Mouse (Mus musculus) brain, adult 10 weeks (tissue): ENCODE results near the gene Vill. TPM values are rescaled to one million over a fixed set of nuclear protein-coding genes. Genes with fewer than 3 reads are reported as not detected.

Experiments
- polyA plus RNA-seq: library from polyadenylated mRNA; stranded (reverse); fragments of 350-450 nt; fragmentation: Illumina TruSeq; extraction: RNeasy Lipid Tissue Mini Kit (QIAGEN cat#74804); gene quantifications from one replicate; pipeline ENCODE4 v1.2.3, GENCODE M21; 2015; ENCODE audit warnings: low read depth, low replicate concordance

Vill gene
- 3.4 TPM for polyA plus RNA-seq

DNA sequence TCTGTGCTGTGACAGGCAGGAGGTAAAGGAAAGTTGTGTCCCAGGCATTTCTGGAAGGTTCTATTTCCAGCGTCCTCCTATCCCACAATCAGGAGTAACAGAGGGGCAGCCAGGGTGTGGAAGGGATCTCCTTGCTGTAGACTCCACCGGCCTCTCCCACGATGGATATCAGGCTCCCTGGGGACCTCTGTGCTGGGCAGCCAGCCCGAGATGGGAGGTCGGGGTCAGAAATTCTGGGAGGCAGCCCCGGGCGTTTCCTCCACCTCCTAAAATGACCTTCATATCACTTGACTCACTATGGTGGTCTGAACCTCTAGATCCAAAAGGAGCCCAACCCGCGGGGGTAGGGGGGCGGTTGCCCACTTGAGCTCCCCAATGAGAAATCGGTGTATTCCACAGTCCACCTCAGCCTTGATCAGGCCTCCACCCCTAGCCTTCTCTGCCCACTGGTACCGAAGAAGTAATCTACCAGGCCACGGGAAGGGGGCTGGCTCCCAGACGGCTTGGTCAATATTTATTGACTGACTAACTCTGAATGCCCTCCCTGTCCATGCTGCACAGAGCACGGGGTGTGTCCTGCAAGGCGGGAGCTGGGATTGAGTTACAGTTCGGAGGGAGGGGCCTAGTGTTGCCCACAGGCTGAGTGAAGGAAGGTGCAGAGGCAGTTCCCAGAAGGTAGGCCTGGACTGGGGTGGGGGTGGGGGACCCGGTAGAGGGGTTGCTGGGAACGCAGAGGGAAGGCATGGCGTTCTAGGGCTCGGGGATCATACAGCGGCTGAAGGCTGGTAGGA, at the start of gene Vill:
Gene Vill (plus strand): TSS at position 625 of the 791 bp plus-strand sequence.

DNA sequence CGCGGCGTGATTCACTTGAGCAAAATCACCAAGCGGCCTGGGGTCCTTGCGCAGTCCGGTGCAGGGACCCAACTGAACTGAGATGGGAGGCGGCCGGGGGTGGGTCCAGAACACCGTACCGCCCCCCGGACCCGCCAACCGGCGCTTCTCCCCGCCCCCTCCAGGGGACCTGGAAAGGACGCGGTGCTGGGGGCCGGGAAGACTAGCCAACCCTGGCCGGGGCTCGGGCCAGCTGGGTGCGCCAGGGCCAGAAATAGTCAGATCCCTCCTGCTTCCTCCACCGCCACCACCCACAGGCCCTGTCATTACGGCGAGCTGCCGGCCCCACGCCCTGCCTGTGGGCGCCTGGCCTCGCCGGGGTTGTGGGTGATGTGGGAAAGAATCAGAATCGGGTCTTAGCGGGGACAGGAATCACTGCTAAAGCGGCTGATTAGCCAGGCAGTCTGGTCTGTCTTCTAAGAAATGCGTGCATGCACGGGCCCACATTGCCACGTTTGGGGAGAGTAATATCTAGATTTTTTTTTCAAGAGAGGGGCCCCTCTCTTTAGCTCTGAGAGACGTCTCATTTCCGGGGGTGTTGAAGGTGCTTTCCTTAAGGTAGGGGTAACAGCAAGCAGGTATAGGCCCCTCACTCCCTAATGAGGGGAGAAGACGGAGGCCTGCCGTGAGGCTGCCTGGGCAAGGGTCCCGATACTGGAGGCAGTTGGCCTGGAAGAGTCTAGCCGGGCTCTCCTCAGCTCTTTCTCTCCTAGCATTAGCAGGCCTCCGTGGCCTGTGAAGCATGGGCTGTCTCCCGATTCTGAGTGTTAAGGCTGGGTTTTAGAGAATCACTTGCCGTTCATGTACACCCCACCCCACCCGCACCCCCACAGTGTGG, 41.1 kb downstream of the Vill start, which contains the start of gene Plcd1:
Gene Plcd1 (minus strand): TSS at position 84 of the 877 bp plus-strand sequence.

DNA sequence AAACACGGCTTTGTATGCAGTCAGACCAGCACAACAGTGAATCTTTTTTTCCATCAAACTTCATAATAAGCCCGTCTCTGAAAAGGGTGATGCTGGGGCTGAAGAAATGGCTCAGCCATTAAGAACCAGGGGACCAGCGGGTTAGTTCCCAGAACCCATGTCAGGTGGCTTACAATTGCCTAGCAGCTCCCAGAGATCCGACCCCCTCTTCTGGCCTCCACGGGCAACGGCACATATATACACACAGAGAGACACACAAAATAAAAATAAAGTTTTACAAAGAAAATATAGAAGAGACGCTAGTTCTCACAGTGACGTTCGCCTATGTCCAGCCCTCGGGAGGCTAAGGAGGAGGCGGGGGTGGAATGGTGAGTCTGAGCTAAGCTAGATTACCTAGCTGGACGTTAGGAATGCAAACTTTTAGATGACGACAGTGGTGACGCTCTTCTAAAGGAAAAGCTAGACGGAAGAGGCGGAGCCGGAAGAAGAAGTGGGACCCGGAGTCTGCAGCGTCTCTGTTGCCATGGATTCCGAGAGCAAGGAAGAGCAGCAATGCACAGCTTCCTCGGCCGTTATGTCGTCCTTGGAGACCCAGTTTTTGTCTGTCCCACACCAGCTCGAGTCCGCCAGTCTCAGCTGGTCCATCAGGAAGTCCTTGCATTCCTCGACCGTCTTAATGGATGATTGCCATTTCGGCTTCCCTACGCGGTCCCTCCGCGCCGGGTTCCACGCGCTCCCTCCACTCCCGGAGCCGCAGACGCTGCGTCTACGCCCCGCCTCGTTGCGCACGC, 49.6 kb downstream of the Vill start, which contains the start of gene Dlec1:
Gene Dlec1 (plus strand): TSS at position 487 of the 791 bp plus-strand sequence.

Other genes with a start within 250 kb of the Vill start
- gene Ctdspl, start 126.3 kb upstream of the Vill start, polyA plus RNA-seq = 15.2 TPM
- 13.0 TPM for gene Plcd1, start 40.7 kb downstream of the Vill start, polyA plus RNA-seq
- gene Dlec1, start 49.7 kb downstream of the Vill start, polyA plus RNA-seq = 0.83 TPM
- 0.62 TPM for gene Acaa1b, start 104.3 kb downstream of the Vill start, polyA plus RNA-seq
- not detected for gene Gm47289, start 106.4 kb downstream of the Vill start, polyA plus RNA-seq
- gene Slc22a13, start 156.3 kb downstream of the Vill start, polyA plus RNA-seq = not detected